Mouse (Mus musculus) skeletal muscle tissue, postnatal 0 days (tissue): Measurements from ENCODE around the gene Gpr35. TPM values are rescaled to one million over a fixed set of nuclear protein-coding genes. Genes with fewer than 3 reads are reported as not detected.

Experiments
- polyA plus RNA-seq: library from polyadenylated mRNA; unstranded; fragments of >200 nt; fragmentation: Nextera tagmentation; extraction: Ambion mirVana; gene quantifications from 2 replicates; pipeline ENCODE4 v1.2.1, GENCODE M21; 2015

Gene Gpr35
- 0.05 and 0.12 TPM in 2 replicates for polyA plus RNA-seq

GRCm38 (mm10) chr1:92950607-92951006, at the start of gene Gpr35:
Gene Gpr35 (plus strand): TSS chr1:92950865.

GRCm38 (mm10) chr1:92902786-92903185, 47.9 kb upstream of the Gpr35 start, which contains the start of gene Ankmy1:
Gene Ankmy1 (minus strand): TSS chr1:92902906.

GRCm38 (mm10) chr1:92906779-92907631, 43.7 kb upstream of the Gpr35 start, which contains the start of gene Dusp28:
Gene Dusp28 (plus strand): TSS chr1:92906981.

GRCm38 (mm10) chr1:92910239-92910885, 40.3 kb upstream of the Gpr35 start, which contains the start of gene Rnpepl1:
Gene Rnpepl1 (plus strand): TSS chr1:92910783.

GRCm38 (mm10) chr1:92934182-92934827, 16.4 kb upstream of the Gpr35 start, which contains the start of gene Capn10:
Gene Capn10 (plus strand): TSS chr1:92934376.

GRCm38 (mm10) chr1:93006061-93006460, 55.4 kb downstream of the Gpr35 start, which contains the start of gene Aqp12:
Gene Aqp12 (plus strand): TSS chr1:93006334.

Other genes starting within 250 kb of the Gpr35 start
- gene Gpc1, start 119.2 kb upstream of the Gpr35 start, polyA plus RNA-seq = 97.0 and 104 TPM in 2 replicates
- gene Ankmy1, start 48.0 kb upstream of the Gpr35 start, polyA plus RNA-seq = 1.0 and 1.1 TPM in 2 replicates
- gene Dusp28, start 43.9 kb upstream of the Gpr35 start, polyA plus RNA-seq = 32.9 and 33.9 TPM in 2 replicates
- 34.0 and 35.5 TPM in 2 replicates for gene Rnpepl1, start 40.1 kb upstream of the Gpr35 start, polyA plus RNA-seq
- 9.1 and 10.5 TPM in 2 replicates for gene Capn10, start 16.5 kb upstream of the Gpr35 start, polyA plus RNA-seq
- not detected in 2 replicates for gene Aqp12, start 55.5 kb downstream of the Gpr35 start, polyA plus RNA-seq
- gene Kif1a, start 151.1 kb downstream of the Gpr35 start, polyA plus RNA-seq = 2.5 and 3.0 TPM in 2 replicates
- gene Agxt, start 184.4 kb downstream of the Gpr35 start, polyA plus RNA-seq = 0.24 and 0.27 TPM in 2 replicates
- gene 2310007B03Rik, start 210.1 kb downstream of the Gpr35 start, polyA plus RNA-seq = 0.54 TPM in 1 of 2 replicates, not detected in the other
- 0.02 and 0.03 TPM in 2 replicates for gene Crocc2, start 217.9 kb downstream of the Gpr35 start, polyA plus RNA-seq